Mouse (Mus musculus) C2C12 (cell line): ENCODE data around the gene Topaz1. TPM values are rescaled to one million over a fixed set of nuclear protein-coding genes. Genes with fewer than 3 reads are reported as not detected.

Experiments
- H3K27me3 ChIP-seq: one replicate; pipeline ENCODE4 v1.6.1; 2011; ENCODE audit not compliant: control insufficient read depth, insufficient read depth, insufficient read length
- H3K36me3 ChIP-seq: one replicate; pipeline ENCODE4 v1.6.1; 2011; ENCODE audit not compliant: control insufficient read depth, insufficient read depth
- H3K4me3 ChIP-seq: one replicate; pipeline ENCODE4 v1.5.1; 2011; ENCODE audit warnings: mild to moderate bottlenecking, control low read depth; ENCODE audit not compliant: poor library complexity, insufficient read depth, severe bottlenecking
- H3K79me2 ChIP-seq: one replicate; pipeline ENCODE4 v1.6.1; 2011; ENCODE audit not compliant: control insufficient read depth, insufficient read depth
- H3K79me3 ChIP-seq: one replicate; pipeline ENCODE4 v1.6.1; 2011; ENCODE audit warnings: low read depth, control low read depth
- H3ac ChIP-seq: one replicate; pipeline ENCODE3; 2011; ENCODE audit warnings: low read depth; ENCODE audit not compliant: control insufficient read depth, insufficient read length
- CEBPB ChIP-seq: IDR thresholded peaks from one replicate; pipeline ENCODE4 v1.6.1; 2011; ENCODE audit warnings: low read depth, mild to moderate bottlenecking, control low read depth, moderate library complexity
- CTCF ChIP-seq: IDR thresholded peaks from one replicate; pipeline ENCODE4 v1.5.1; 2011; ENCODE audit not compliant: control insufficient read depth, insufficient read depth, insufficient read length
- FOSL1 ChIP-seq: IDR thresholded peaks from one replicate; pipeline ENCODE4 v1.8.0; 2011; ENCODE audit warnings: mild to moderate bottlenecking, low read length; ENCODE audit not compliant: poor library complexity, insufficient read depth, severe bottlenecking
- MAX ChIP-seq: IDR thresholded peaks from one replicate; pipeline ENCODE4 v1.6.1; 2011; ENCODE audit warnings: mild to moderate bottlenecking, control low read depth
- MYOD1 ChIP-seq: IDR thresholded peaks from one replicate; pipeline ENCODE4 v1.6.1; 2011; ENCODE audit warnings: low read depth; ENCODE audit not compliant: control insufficient read depth, insufficient read length
- MYOG ChIP-seq: IDR thresholded peaks from one replicate; pipeline ENCODE4 v1.6.1; 2011; ENCODE audit not compliant: control insufficient read depth, insufficient read length; ENCODE audit errors: extremely low read depth
- USF1 ChIP-seq: IDR thresholded peaks from one replicate; pipeline ENCODE4 v1.6.1; 2011; ENCODE audit warnings: low read depth, mild to moderate bottlenecking, control low read depth, moderate library complexity
- long read RNA-seq, 2 experiments: library from polyadenylated mRNA; unstranded; transcript quantifications; one replicate each; pipeline ENCODE4 v2.0.0; 2019 to 2020
- polyA plus RNA-seq: library from polyadenylated mRNA; unstranded; fragments of >200 nt; fragmentation: generic; extraction: Trizol; gene quantifications from one replicate; pipeline ENCODE4 v1.2.1, GENCODE M21; 2012; ENCODE audit warnings: missing spikeins

The Topaz1 gene
- not detected for polyA plus RNA-seq
- long read RNA-seq, experiment 1, result 0 reads
- long read RNA-seq, experiment 2, result 0 reads

DNA sequence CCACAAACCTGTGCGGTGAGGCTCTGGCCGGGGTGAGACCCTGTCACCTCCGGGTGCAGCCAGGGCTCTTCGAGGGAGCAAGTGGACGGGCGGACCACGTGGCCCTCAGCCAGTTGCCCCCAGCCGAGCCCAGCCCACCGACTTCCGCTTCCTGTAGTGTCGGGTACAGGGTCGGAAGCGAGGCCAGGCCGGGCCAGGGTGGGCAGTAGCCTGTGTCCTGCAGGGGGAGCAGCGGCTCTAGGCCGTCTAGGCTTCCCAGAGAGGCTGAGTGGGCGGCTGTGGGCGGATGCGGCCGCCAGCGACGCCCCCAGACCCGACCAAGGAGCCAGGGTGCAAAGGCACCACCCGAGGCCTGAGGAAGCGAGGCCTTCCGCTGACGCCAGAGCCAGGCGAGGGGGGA is at the start of gene Topaz1:
Gene Topaz1, plus strand, starts transcription at position 287 of the 400 bp plus-strand sequence.
- H3ac ChIP-seq, result no peak within 1 kb of the TSS
- no peaks in the 10 kb centered on the region for H3K36me3 ChIP-seq
- no peaks in the 10 kb centered on the region for H3K79me3 ChIP-seq
- H3K4me3 ChIP-seq, result no peak within 1 kb of the TSS
- TF ChIP-seq FOSL1 (no peak), MAX (no peak), MYOG (no peak), MYOD1 (no peak), CEBPB (no peak), USF1 (no peak), CTCF (no peak)
- no peaks in the 10 kb centered on the region for H3K79me2 ChIP-seq
- peaks cover 8% of the 10 kb centered on the region for H3K27me3 ChIP-seq

DNA sequence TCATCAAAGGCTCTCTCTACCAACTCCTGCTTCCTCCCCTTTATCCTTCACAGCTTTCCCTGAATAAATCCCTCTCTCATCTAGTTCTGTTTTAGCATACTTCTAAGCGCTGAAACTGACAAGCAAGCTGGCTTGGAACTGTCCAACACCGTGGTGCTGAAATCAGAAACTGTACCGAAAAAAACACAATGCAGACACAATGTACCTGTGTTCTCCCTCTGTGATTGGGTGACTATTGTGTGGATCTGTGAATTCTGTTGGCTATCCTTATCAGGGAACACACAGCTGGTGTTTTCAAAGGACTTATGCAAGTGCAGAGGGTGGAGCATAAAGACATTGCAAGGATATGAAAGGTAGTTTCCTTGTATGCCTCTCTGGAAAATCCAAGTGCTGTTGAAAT is 45.3 kb upstream of the Topaz1 start:
- Histone ChIP-seq H3ac (no peak overlapping the region), H3K79me3 (no peaks in the 10 kb centered on the region)
- TF ChIP-seq CTCF (no peak), MAX (no peak), USF1 (no peak), MYOG (no peak), FOSL1 (no peak), MYOD1 (no peak), CEBPB (no peak)

DNA sequence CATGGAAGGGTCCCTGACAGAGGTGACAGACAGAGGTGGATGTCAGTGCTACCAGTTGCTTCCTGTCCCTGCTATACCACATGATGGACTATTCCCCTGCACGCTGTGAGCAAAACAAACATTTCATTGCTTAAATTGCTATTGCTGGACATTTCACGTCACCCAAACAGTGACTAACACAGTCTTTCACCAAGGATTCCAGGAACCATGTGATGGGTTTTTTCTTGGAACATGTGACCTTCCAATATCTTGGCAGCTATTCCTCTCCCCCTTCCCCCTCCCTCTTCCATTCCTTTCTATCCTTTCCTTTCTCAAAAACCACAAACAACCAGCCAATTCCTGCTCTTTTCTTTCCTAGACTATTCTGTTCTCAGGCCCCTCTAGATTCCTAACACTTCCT is 33.3 kb upstream of the Topaz1 start:
- Histone ChIP-seq H3K36me3 (no peaks in the 10 kb centered on the region), H3K79me3 (no peaks in the 10 kb centered on the region), H3K79me2 (no peaks in the 10 kb centered on the region), H3K27me3 (peaks cover 7% of the 10 kb centered on the region), H3K4me3 (no peak overlapping the region), H3ac (no peak overlapping the region)
- TF ChIP-seq MAX (no peak), MYOG (no peak), CEBPB (no peak), CTCF (no peak), FOSL1 (no peak), USF1 (no peak), MYOD1 (no peak)

More for the DNA sequence above, 45.3 kb upstream of the Topaz1 start:
- no peaks in the 10 kb centered on the region for H3K79me2 ChIP-seq
- no peak overlapping the region for H3K4me3 ChIP-seq
- H3K27me3 ChIP-seq, result no peaks in the 10 kb centered on the region
- no peaks in the 10 kb centered on the region for H3K36me3 ChIP-seq

DNA sequence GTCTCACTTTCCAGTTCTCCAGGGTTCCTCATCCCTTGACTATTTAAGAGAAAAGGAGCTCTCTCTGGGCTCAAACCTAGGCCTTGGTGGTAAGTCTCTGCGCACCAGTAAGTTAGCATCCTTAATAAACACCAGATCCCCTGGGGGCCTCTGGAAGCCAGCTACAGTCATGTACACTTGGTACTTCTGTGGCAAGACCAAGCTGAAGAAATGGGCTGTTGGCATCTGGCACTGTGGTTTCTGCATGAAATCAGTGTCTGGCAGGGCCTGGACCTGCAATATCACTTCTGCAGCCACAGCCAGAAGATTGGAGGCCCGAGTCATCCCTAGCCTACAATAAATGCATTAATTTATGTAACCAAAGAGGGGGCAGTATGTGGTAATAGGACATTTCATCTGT is 32.1 kb upstream of the Topaz1 start:
- Histone ChIP-seq H3ac (no peak overlapping the region), H3K79me2 (no peaks in the 10 kb centered on the region), H3K79me3 (no peaks in the 10 kb centered on the region), H3K36me3 (no peaks in the 10 kb centered on the region), H3K27me3 (peaks cover 17% of the 10 kb centered on the region), H3K4me3 (no peak overlapping the region)
- no peak for TF ChIP-seq USF1
- no peak for TF ChIP-seq MAX
- no peak for TF ChIP-seq FOSL1
- TF ChIP-seq MYOD1, result no peak
- no peak for TF ChIP-seq CEBPB
- TF ChIP-seq MYOG, result no peak

DNA sequence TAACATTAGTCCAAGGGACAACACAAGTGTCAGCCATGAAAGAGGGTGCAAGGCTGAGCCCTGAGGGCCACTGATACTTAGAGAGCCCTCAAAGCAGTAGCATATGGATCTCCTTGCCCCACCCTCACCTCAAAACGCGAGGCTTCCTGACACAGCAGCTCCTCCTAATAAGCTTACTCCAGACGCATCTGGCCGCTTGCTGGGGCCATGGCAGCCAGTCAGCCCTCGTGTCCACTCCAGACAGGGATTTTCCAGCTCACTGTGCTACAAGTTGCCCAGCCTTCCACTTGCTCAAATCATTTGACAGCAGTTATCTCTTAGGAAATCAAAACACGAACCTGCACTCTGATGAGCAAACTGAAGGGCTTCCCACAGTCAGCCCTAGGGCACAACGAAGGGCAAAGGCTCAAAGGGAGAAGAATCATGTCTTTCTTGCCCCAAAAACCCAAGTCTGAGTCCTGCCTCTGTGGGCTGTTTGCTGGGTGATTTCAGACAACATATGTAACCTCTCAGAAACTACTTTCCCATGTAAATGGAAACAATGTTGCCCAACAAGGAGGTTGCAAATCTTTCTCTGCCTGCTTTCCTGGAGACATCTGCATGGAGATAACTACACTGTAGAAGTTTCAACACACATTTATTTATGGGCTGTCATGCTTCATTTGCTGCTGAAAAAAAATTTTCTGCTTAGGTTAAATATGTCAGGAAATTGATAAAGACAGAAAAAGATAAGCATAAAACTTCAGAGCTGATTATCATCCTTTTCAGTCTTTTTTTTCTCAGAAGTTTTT is 30.8 kb upstream of the Topaz1 start:
- no peak overlapping the region for H3K4me3 ChIP-seq
- H3ac ChIP-seq, result no peak overlapping the region
- no peaks in the 10 kb centered on the region for H3K79me2 ChIP-seq
- H3K79me3 ChIP-seq, result no peaks in the 10 kb centered on the region
- H3K27me3 ChIP-seq, result peaks cover 19% of the 10 kb centered on the region
- no peak for TF ChIP-seq FOSL1
- TF ChIP-seq MYOD1, result no peak
- TF ChIP-seq MAX, result no peak
- no peak for TF ChIP-seq USF1
- no peak for TF ChIP-seq CTCF
- no peak for TF ChIP-seq CEBPB
- no peak for TF ChIP-seq MYOG
- H3K36me3 ChIP-seq, result no peaks in the 10 kb centered on the region

DNA sequence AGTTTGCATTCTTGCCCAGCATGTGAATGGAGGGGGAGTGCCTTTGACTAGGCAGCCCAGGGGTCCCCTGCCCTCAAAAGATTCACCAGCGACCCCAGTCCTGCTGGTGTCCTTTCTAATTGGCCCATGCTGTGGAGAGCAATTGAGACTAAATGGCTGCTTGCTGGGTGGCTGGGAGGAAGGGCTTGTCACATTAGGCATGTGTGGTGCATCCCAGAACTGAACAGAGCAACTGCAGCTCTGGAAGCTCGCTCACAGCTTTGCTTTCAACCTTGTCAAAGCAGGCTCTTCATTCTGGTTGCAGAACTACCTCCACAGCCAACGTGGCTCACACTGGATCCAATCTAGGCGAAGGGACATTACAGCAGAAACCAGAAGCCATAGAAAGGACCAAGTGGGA is 24.9 kb upstream of the Topaz1 start:
- no peaks in the 10 kb centered on the region for H3K79me2 ChIP-seq
- H3K27me3 ChIP-seq, result peaks cover 54% of the 10 kb centered on the region
- no peaks in the 10 kb centered on the region for H3K79me3 ChIP-seq
- H3K36me3 ChIP-seq, result no peaks in the 10 kb centered on the region
- no peak overlapping the region for H3ac ChIP-seq
- TF ChIP-seq MAX (no peak), CEBPB (no peak), CTCF (no peak), MYOG (no peak), MYOD1 (no peak), USF1 (no peak), FOSL1 (no peak)
- no peak overlapping the region for H3K4me3 ChIP-seq
